ENCODE assay signal across 7 mouse cellular contexts in genomic region chr17:25570648-25571452, GRCm38 (mm10). TPM values are rescaled to one million over a fixed set of nuclear protein-coding genes. Genes with fewer than 3 reads are reported as not detected.
DNase-seq lines count a peak whose midpoint lies in the region; ATAC-seq lines count a peak whose summit lies in the region.

Sox8 (minus strand) TSS chr17:25570686.

- peak; percentile 79 for ATAC-seq in embryonic facial prominence, embryonic 11.5 days (replicated peaks; ENCODE audit: insufficient number of reproducible peaks, low FRiP score, low TSS enrichment, low read depth)
- peak; percentile 74 for ATAC-seq in limb, embryonic 12.5 days (ENCODE audit: insufficient number of reproducible peaks, insufficient read depth, low FRiP score, low TSS enrichment, low read depth)
- ATAC-seq in midbrain, embryonic 14.5 days (ENCODE audit: low FRiP score, low TSS enrichment): peak; percentile 67

- peaks cover 3% of the 10 kb centered on the region for H3K4me1 ChIP-seq in embryonic facial prominence, embryonic 11.5 days (ENCODE audit: control insufficient read depth, insufficient read depth, low read length)
- peaks cover 37% of the 10 kb centered on the region for H3K4me1 ChIP-seq in limb, embryonic 12.5 days (replicated peaks)
- peaks cover 24% of the 10 kb centered on the region for H3K4me1 ChIP-seq in midbrain, embryonic 14.5 days (ENCODE audit: control insufficient read depth, insufficient read depth, low read length)

- peak within 1 kb of the TSS; percentile 55 for H3K9ac ChIP-seq in embryonic facial prominence, embryonic 11.5 days (replicated peaks; ENCODE audit: low read length)
- peak within 1 kb of the TSS; percentile 66 for H3K9ac ChIP-seq in limb, embryonic 12.5 days (replicated peaks)
- H3K9ac ChIP-seq in midbrain, embryonic 14.5 days (replicated peaks; ENCODE audit: low read length): peak within 1 kb of the TSS; percentile 49

- DNase-seq in adrenal gland, postnatal 10 days: peak; percentile 81
- peak; percentile 95 for DNase-seq in embryonic facial prominence, embryonic 11.5 days (ENCODE audit: low spot score)
- DNase-seq in heart, adult 8-10 months (ENCODE audit: low spot score): peak; percentile 79
- peak; percentile 69 to 78 for DNase-seq in kidney, adult 8-10 months
- DNase-seq in midbrain, embryonic 14.5 days: peak; percentile 85
- peak; percentile 64 to 78 for DNase-seq in spleen, adult 18-20 months

- WGBS in embryonic facial prominence, embryonic 11.5 days: under 1% methylated on average over 53 of the region's 61 CpGs
- under 1% methylated on average over 61 of the region's 61 CpGs for WGBS in limb, embryonic 12.5 days
- WGBS in midbrain, embryonic 14.5 days: under 1% methylated on average over 61 of the region's 61 CpGs

- H3K9me3 ChIP-seq in embryonic facial prominence, embryonic 11.5 days (replicated peaks; ENCODE audit: control insufficient read depth, low read length): no peaks in the 10 kb centered on the region
- H3K9me3 ChIP-seq in limb, embryonic 12.5 days: no peaks in the 10 kb centered on the region
- no peaks in the 10 kb centered on the region for H3K9me3 ChIP-seq in midbrain, embryonic 14.5 days (ENCODE audit: control insufficient read depth, low read length)

- H3K27me3 ChIP-seq in embryonic facial prominence, embryonic 11.5 days (ENCODE audit: control insufficient read depth, insufficient read depth, low read length): peaks cover 9% of the 10 kb centered on the region
- peaks cover 82% of the 10 kb centered on the region for H3K27me3 ChIP-seq in limb, embryonic 12.5 days
- H3K27me3 ChIP-seq in midbrain, embryonic 14.5 days (ENCODE audit: control insufficient read depth, insufficient read depth, low read length): peaks cover 40% of the 10 kb centered on the region

- peak within 1 kb of the TSS; percentile 25; the same call in 1 of the 2 replicates for H3K27ac ChIP-seq in embryonic facial prominence, embryonic 11.5 days (replicated peaks; ENCODE audit: low read depth, low read length)
- H3K27ac ChIP-seq in limb, embryonic 12.5 days: peak within 1 kb of the TSS; percentile 42; the same call in 1 of the 2 replicates
- H3K27ac ChIP-seq in midbrain, embryonic 14.5 days (replicated peaks; ENCODE audit: low read depth, low read length): no peak within 1 kb of the TSS

- H3K4me2 ChIP-seq in embryonic facial prominence, embryonic 11.5 days (ENCODE audit: low read depth, low read length): peak within 1 kb of the TSS; percentile 100
- H3K4me2 ChIP-seq in limb, embryonic 12.5 days: peak within 1 kb of the TSS; percentile 98
- H3K4me2 ChIP-seq in midbrain, embryonic 14.5 days (ENCODE audit: low read length): peak within 1 kb of the TSS; percentile 87

- peak within 1 kb of the TSS; percentile 51 for H3K4me3 ChIP-seq in embryonic facial prominence, embryonic 11.5 days (ENCODE audit: low read depth, low read length)
- peak within 1 kb of the TSS; percentile 57 for H3K4me3 ChIP-seq in limb, embryonic 12.5 days (replicated peaks)
- H3K4me3 ChIP-seq in midbrain, embryonic 14.5 days (replicated peaks; ENCODE audit: low read depth, low read length): peak within 1 kb of the TSS; percentile 42

- no peaks in the 10 kb centered on the region for H3K36me3 ChIP-seq in embryonic facial prominence, embryonic 11.5 days (replicated peaks; ENCODE audit: control insufficient read depth, insufficient read depth, low read depth, low read length)
- peaks cover 9% of the 10 kb centered on the region; the same call in 1 of the 2 replicates for H3K36me3 ChIP-seq in limb, embryonic 12.5 days
- H3K36me3 ChIP-seq in midbrain, embryonic 14.5 days (ENCODE audit: control insufficient read depth, insufficient read depth, low read length): no peaks in the 10 kb centered on the region

RNA-seq across cellular contexts. Expression of gene Sox8, which starts in this region (rescaled TPM):
- total RNA-seq in adrenal gland, postnatal 10 days (2021): 1 to 10 TPM; 1.7 to 2.4 TPM
- polyA plus RNA-seq in embryonic facial prominence, embryonic 11.5 days (2014; fragmentation: Nextera tagmentation; extraction: Ambion mirVana): 6.2 and 9.5 TPM in 2 replicates
- under 1 TPM; 0.24 to 0.37 (median 0.32) TPM for total RNA-seq in heart, adult 8-10 months (2022)
- polyA plus RNA-seq in limb, embryonic 12.5 days (2016; fragmentation: Nextera tagmentation; extraction: Ambion mirVana): 10.1 and 11.1 TPM in 2 replicates
- 8.0 and 13.5 TPM in 2 replicates for polyA plus RNA-seq in midbrain, embryonic 14.5 days (2014; fragmentation: Nextera tagmentation; extraction: Ambion mirVana)

Comparison
In these comparisons a context has a peak if more than half of its experiments do, and no peak if none do; other contexts are left out.
1. Peak in DNase-seq in heart, adult 8-10 months; RNA of the gene not detected or under 1 TPM.